Mouse (Mus musculus) cerebellum, adult 11 months (tissue): Measurements from ENCODE around the gene Polr3g.
"Not testable (repeated sequence)": the region's sequence is repeated elsewhere in the genome, so short reads cannot be mapped to it uniquely, and the experiment has no call there.

Experiments used
- DNase-seq: peaks from one replicate; pipeline ENCODE4 v3.0.0; 2022

Gene Polr3g

DNA sequence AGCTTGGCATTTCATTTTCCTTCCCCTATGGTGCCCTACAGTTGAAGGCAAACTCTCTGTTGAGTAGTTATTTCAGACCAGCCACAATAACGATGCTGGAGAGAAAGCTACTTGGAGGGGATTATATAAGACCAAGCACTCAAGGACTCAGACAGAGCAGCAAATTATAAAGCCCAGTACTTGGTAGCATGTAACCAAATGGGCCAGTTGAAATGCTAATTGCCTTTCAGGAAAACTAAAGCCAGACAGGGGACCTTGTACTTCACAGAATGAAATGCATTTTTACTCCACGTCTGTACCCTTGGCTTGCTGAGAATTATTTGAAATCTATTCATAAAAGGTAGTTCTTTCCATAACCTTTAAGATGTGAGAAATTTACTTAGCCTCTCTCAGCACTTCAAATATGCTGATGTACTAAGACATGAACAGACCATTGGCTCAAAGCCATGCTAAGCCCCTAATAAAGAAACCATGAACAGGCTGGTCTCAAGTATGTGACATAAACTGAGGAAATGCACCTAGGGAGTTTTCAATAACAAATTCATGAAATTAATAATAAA lies 82.1 kb downstream of the Polr3g start:
- no peak for DNase-seq

DNA sequence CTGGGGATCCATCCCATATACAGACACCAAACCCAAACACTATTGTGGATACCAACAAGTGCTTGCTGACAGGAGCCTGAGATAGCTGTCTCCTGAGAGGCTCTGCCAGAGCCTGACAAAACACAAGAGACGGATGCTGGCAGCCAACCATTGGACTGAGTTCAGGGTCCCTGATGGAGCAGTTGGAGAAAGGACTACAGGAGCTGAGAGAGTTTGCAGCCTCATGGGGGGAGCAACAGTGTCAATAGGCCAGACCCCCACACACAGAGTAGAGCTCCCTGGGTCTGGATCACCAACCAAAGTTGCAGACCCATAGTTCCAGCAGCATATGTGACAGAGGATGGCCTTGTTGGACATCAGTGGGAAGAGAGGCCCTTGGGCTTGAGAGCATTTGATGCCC lies 83.0 kb downstream of the Polr3g start:
- DNase-seq, result not testable (repeated sequence)
